Mouse (Mus musculus) thymus, postnatal 0 days (tissue): ENCODE results near the gene Ssx2ip. TPM values are rescaled to one million over a fixed set of nuclear protein-coding genes. Genes with fewer than 3 reads are reported as not detected.
"Not testable (repeated sequence)": the region's sequence is repeated elsewhere in the genome, so short reads cannot be mapped to it uniquely, and the experiment has no call there.

ENCODE experiments used
- DNase-seq: peaks from one replicate; pipeline ENCODE4 v3.0.0-alpha.2; 2015; ENCODE audit warnings: low spot score
- polyA plus RNA-seq: library from polyadenylated mRNA; unstranded; fragments of >200 nt; fragmentation: Nextera tagmentation; extraction: Ambion mirVana; gene quantifications from 2 replicates; pipeline ENCODE4 v1.2.1, GENCODE M21; 2015

The Ssx2ip gene
- polyA plus RNA-seq, 1 experiment from 2014 or later, result 13.2 TPM

DNA sequence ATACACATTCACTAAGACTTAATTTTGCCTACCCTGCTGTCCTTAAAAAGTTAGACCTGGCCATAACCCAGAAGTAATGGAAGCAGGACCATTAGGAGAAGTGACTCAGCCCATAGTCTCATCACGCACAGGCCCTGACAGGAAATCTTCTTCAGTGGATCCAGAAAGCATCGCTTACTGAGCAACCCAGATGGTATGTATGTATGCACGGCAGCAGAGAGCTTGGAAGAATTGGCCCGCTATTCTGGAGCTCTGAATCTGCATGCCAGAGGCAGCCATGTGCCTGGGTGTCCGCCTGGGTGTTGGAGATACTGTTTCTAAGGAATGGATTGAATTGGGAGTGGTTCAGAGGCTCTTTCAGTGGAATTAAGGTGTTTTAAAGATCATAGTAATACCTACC lies 5.2 kb upstream of the Ssx2ip start:
- no peak for DNase-seq

DNA sequence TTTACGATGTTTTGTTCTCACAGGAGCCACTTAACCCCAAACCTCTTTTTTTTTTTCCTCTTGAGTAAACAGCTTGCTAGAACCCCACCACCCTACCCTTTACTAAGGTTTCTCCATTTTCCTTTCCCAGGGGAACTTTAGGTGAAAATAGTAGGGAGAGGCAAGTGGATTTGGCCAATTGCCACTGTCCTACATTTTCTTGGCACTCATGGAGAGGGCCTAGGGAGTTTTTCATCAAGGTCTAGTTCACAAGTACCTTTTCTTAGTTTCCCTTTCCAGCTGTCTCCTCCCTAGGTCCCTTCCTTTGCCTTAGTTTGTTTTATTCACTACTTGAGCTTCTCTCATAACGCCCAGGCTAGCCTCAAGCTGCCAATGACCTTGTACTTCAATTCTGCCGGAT lies 672 bp upstream of the Ssx2ip start:
- DNase-seq, result peak; percentile 8

DNA sequence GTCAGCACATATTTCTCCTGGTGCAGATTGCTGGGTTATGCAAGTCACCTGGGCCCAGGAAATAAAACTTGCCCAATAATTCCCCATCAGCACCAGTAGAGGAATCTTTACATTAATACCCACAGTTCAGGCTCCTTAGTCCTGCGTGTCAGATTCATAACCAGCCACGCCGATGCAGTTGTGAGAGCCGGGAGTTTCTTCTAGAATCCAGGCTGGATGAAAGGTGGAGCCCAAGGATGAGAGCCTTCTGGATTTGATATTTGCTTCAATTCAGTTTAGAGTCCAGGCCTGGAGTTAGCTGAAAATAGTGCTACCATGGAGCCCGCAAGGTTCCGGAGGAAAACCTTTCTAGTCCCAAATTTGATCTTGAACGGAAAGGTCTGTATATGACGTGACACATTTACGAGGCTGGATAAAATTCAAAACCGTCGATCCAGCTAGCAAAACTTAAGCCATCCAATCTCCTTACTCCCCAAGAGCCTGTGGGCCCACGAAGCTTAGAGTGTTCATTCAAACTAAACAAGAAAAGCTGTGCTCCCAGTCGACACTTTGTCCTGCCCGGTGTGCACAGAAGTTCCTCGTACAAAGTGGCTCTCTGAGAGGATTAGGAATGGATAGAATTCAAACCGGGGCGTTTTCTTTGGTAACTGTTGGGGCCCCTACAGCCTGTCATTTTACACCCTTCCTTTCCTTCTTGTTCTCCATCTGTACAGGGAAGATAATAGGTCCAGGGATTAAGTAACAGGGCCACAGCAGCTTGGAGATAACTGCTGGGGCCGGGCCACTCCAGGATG lies 968 bp downstream of the Ssx2ip start:
- no peak for DNase-seq

DNA sequence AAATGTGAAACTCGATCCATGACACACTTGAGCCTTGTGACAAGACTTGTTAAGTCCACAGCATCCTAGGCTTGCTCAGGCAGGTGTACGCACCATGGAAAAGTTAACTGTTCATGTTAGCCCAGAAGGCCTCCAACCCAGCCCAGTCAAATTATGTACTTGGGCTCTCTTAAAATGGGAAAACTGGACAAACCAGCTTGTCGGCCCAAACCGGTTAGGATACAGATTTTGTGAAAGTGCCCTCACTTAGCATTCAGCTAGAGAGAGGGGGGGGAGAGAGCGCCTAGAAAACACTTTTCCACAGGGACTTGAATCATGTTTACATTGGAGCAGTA lies 1.5 kb downstream of the Ssx2ip start:
- DNase-seq, result no peak

DNA sequence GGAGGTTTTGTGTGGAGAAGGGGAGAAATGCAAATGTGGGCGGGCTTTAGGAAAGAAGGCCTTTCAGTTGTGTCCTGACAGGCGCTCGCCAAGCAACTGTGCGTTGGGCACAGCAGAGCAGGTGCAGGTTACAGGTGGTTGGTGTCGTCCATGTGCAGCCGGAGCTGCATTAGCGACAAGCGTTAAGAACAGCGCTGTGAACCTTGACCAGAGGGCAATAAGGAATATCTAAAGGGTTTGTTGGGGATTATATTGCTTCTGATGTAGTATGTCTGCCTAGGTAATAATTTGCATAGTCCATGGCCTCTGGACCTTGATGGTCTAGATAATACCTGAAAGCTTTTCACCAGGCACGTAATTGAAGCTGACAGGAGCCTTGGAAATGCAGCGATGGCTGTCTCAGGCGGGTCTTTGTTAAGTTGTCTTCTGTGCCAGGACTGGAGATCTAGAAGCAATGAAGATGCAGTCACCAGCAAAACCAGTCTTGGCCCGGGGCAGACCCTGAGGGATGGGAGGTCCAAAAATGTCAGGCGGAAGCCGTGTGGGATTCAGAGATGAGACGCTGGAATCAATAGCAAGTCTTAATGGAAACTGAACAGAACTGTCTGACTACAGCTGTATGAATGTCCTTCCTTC lies 2.8 kb downstream of the Ssx2ip start:
- no peak for DNase-seq

DNA sequence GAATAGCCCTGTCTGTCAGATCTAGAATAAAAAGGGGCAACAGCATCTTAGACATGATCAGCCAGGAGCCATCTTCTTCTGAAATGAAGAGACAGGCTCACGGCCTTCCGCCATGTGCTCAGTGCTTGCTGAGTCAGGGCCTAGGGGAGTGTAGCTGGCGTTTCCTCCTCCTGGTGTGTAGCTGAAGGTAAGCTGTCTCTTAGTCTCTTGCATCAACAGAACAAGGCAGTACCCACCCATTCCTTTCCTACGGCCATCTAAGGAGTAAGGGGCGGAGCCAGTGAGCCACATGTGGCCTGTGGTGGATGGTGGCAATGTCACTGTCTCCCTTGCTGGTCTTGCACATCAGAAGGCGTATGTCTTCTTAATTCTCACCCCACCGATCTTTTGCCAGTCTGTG lies 5.7 kb downstream of the Ssx2ip start:
- no peak for DNase-seq

DNA sequence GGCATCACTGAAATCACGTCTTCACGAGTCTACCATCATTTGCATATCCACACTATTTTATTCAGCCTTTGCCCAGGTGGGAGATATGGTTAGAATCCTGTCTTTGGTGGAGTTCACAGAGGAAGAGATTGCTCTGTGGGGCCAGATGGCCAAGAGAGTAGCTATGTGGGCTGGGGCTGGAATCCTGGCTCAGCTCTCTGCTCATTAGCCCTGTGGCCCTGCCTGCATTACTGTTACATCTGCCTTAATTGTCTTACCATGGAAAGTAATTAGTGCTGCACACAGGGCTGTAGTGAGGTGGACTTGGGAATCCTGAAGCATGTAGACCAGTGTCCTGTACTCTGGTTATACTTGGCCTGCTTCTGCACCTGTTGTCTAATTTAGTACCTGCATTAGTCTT lies 7.6 kb downstream of the Ssx2ip start:
- DNase-seq, result no peak

DNA sequence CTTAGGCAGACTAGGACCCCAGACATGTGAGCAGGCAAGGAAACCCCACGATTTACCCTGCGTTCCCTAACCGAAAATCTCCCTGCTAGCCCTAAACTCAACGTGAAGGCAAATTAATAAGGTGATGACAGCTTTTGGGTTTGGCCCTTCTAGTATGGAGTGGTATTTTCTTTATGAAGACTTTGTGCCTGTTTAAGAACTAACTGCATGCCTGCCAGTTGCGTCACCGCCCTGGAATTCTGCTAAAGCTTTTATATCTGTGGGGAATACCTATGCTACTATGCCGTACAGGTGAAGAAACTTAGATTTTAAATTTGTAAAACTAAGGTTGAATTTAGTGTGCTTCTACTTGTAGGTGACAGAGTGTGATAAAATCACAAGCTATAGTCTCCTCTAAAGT lies 8.0 kb downstream of the Ssx2ip start:
- no peak for DNase-seq

DNA sequence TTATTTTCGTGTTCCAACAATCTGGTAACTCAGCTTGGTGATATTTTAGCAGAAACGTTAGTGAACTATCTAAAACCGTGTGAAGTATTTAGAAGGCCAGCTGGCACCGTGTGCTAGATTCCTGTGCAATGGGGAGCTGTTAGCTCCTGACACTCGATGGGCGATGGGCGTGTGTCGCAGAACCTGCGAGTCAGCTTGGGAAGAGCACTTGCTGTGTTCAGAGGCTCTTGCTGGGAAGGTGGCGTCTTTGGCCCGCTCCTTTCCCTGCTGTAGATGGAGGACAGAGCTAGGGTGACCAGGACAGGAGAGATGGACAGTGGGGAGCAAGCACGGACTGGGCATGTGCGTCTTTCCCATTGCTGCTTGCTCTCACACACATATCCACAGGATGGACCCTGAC lies 8.6 kb downstream of the Ssx2ip start:
- no peak for DNase-seq

DNA sequence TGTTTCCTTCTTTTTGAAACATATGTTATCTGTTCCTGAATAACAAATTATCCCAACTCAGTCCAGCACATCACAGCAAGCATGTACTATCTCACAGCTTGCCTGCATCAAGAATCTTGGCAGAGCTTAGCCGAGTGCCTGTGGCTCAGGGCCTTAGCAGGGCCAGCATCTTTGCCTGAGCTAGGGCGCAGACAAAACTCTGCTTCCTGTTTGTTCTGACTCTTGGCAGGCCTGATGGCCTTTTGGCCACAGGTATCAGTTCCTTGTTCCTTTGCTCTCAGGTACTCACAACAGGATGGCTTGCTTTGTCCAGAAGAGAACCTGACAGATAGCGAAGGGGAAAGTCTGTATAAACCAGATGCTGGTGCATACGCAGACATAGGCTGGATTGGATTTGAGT lies 9.6 kb downstream of the Ssx2ip start:
- DNase-seq, result no peak

DNA sequence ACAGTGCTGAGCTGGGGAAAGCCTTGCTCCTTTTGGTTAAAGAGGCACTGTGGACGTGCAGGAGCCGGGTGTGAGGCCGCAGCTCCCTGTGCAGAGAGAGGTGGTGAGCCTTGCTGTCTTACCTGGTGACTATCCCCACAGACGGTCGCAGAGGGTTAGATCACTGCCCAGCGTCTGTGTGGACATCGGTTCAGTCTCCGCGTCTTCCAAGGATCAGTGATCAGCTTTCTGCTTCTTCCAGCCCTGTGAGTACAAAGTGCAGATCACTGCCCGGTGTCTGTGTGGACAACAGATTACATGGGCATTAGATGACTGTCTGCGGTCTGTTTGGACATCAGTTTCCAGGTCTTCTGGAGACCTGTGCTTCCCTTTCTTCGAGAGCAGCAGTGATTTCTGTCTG lies 10.1 kb downstream of the Ssx2ip start:
- no peak for DNase-seq

DNA sequence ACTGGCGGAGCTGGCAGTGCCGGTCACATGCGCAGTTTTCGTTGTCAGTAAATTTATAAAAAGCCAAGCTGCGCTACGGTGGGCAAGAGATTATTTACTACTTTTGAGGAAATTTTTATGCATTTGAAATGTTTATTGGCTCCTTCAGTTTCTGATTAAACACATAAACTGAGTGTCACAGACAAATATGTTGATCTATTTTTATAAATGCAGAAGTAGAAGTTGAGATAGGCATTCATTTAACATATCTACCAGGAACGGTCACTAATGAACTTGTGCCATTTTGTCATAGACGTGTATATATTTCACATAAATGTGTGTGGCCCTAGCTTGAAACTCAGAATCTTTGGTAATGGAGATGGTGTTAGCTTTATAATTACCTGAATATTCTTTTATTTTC lies 13.4 kb downstream of the Ssx2ip start:
- no peak for DNase-seq

DNA sequence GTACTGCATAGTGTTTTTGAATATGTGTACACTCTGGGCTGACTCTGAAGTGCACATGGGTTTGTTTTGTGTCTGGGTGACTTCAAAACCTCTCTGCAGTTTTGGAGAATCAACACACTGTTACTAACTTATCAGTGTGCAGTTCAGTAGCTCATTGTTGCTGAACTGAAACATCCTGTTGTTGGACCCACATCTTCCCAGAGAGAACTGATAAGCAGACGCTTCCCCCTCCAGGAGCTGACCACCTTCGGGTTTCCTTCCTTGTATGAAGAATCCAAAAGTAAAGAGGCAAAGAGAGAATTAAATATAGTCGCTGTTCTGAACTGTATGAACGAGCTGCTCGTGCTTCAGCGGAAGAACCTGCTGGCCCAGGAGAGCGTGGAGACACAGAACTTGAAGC lies 14.5 kb downstream of the Ssx2ip start:
- DNase-seq, result no peak

DNA sequence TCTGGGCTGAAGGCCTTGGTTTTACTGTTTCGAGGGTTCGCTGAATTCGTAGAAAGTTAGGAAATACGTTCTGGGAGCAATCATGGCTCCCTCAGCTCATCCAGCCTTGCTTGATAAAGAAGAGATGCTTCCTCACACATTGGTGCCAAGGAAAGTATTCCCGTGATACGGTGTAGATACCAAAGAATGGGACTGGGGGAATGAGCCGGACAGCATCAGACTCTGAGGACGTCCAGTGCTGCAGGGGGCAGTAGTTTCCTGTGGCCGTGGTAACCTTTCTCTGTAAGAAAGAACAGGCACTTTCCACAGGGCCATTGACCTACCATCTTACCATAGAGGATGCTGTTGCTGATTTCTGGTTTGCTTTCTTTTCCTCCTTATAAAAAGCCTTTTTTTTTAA lies 15.1 kb downstream of the Ssx2ip start:
- DNase-seq, result no peak

DNA sequence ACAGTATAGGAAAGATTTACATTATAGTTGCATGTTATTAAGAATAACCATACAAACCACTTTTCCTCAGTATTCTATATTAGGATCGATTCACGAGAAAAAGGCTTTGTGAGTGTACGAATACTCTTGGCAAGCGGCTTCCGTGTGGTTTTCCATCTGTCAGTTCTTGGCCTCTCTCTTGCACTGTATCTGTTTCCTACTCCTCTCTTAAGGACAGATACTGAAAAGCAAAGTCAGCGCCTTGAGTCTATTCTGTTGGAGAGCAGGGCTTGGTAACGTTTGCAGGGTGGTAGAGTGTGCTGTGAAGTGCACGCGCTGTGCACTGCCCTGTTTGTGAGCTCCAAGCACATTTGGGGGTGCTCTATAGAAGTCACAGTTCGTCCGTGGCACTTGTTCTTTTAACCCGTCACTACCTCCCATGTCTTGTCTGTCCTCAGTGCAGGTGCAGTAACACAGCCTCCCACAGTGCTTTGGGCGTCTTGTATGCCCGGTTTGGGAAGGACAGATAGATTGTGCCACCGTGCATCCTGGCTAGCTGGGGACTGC lies 15.6 kb downstream of the Ssx2ip start:
- DNase-seq, result no peak

DNA sequence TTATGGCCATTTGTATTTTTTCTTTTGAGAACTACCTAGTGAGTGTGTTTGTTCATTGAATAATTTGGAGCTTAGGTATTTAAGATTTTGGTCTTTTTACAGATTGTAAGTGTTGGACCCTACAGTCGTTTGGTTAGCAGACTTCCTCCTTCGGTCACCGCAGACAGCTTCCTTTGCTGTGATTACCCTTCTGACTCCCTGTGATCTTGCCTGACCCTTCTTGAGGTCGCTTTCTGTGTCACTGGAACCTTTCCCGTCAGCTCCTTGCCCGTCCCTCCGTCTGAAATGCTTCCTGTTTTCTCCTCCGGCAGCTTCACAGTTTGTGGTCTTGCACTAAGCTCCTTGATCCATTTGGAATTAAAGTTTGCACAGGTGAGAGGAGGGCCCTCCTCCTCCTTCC lies 17.3 kb downstream of the Ssx2ip start:
- no peak for DNase-seq

DNA sequence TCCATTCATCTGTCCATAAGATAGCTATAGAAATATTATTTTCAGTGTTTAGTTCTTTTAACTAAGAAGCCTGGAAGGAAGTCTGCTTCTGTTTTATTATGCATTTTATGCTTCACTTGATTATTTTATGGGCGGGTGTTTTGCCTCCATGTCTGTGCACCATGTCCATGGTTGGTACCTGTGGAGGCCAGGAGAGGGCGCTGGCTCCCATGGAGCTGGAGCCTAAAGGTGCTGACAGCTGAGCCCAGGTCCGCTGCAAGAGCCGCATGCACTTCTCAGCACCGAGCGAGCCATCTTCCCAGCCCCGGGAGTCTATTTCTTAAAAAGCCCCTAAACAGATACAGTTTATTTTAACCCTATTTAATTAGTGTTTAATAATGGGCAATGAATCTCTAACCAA lies 19.3 kb downstream of the Ssx2ip start:
- DNase-seq, result no peak

DNA sequence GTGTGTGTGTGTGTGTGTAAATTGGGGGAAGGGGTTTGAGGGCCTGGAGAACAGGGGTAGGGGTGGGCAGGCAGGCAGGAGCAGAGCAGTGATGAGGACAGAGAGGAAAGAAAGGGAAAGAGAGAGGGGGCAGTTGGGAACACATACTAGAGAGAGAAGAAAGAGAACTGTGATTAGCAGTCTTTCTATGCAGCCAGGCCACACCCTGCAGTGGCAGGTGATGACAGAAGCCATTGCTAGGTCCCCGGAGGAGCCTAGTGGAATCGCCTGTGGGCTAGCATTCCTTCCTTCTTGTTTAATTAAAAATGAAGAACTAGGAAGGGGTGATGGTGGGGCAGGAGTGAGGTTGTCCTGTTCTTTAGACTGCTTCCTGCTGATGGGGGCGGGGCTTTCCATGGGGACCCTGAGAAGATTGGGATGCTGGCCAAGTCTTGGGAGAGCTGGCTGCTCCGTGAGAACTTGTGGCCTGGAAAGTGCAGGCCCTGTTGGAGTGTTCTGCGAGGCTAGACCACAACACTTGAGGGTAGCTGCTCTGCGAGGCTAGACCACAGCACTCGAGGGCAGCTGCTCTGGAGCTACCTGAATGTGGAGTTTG lies 20.0 kb downstream of the Ssx2ip start:
- no peak for DNase-seq

DNA sequence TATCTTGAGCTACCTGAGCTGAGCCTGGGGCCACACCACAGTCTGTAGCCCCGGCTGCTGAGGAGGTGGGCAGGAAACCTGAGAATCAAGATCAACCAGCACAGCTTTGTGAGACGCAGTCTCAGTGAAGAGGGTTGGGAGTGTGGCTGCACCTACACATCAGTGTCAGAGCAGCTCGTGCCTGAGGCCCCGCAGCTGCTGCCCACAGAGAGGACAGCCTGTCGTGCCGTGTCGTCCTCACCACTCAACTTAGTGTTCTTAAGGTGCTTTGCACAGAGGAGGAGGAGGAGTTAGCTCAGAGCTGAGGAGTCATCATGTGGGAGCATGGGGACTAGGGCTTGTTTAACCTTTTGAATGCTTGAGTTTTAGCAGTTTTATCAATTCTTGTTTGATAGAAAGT lies 21.5 kb downstream of the Ssx2ip start:
- DNase-seq, result no peak

DNA sequence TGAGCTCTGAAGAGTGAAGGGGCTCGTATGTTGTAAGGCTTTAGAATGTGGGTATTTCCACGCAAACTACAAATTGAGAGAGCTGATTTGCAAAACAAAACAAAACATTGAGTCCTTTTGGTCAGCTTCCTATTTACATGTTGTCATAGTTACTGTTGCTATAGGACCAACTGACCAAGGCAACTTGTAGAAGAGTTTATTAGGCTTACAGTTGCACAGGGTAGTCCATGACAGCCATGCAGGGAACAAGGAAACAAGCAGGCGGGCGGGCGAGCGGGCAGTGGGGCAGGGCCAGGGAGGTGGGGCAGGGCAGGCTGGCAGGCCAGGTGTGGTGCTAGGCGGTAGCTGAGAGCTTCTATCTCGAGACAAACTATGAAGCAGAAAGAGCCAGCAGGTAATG lies 22.0 kb downstream of the Ssx2ip start:
- DNase-seq, result no peak

DNA sequence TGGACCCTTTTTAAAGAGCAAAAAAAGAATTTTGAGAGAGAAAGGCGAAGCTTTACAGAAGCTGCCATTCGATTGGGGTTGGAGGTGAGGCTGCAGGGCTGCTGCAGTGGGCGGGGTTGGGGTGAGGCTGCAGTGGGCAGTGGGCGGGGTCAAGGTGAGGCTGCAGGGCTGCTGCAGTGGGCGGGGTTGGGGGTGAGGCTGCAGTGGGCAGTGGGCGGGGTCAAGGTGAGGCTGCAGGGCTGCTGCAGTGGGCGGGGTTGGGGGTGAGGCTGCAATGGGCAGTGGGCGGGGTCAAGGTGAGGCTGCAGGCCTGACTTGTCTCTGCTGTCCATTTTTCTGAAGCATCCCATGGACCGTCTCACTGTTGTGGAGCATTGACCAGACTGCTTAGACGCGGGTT lies 28.6 kb downstream of the Ssx2ip start:
- DNase-seq, result not testable (repeated sequence)

DNA sequence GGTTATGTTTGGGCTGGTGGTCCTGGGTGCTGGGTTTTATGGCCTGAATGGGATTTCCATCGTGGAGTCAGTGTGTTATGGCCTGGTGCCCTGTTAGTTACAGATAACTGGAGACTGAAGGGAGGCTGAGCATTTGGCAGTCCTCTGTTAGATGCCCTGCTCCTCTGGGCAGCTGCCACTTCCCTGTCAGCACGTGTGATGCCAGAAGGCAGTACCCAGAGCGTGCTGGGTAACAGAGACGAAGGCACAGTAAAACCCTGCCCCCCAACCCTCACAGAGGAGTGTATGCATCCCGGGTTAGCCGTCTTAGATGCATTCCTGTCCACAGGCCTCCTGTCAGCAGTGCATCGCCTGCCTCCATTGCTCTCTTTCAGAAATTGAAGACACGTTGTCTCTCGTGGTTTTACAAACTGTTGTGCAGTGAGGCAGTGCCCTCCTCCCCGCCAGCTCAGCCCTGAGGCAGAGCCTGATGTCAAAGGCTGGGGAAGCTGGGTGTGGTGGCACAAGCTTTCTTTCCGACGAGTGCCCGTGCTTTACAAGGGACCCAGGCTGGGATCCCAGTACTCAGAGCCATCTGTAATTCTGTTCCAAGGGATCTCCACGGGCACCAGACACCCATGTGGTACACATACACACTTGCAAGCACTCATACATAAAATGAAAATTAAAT lies 29.4 kb downstream of the Ssx2ip start:
- DNase-seq, result no peak
